Mouse (Mus musculus): ENCODE measurements around the gene Ubxn7. TPM values are rescaled to one million over a fixed set of nuclear protein-coding genes. Genes with fewer than 3 reads are reported as not detected.
A peak's percentile ranks its signal among the peaks of the same experiment; 100 is the strongest.

The Ubxn7 gene
- total RNA-seq, 1 experiment from 2014 or later, result 77.1 TPM

- DNase-seq, result no peak
These were observed 50.8 kb downstream of the Ubxn7 start for GRCm38 (mm10) chr16:32382901-32383300.

- no peak for DNase-seq
These were observed 52.8 kb downstream of the Ubxn7 start for GRCm38 (mm10) chr16:32384885-32385284.

- DNase-seq, result no peak
These were observed 54.8 kb downstream of the Ubxn7 start for GRCm38 (mm10) chr16:32386826-32387225.

GRCm38 (mm10) chr16:32389049-32389448 is 57.0 kb downstream of the Ubxn7 start:
- no peak for DNase-seq

- no peak for DNase-seq
These were observed 57.8 kb downstream of the Ubxn7 start for GRCm38 (mm10) chr16:32389841-32390240.

- DNase-seq, result no peak
These were observed 58.8 kb downstream of the Ubxn7 start for GRCm38 (mm10) chr16:32390882-32391281.

- DNase-seq, result no peak
These were observed 63.9 kb downstream of the Ubxn7 start for GRCm38 (mm10) chr16:32395679-32396540.

- DNase-seq, result no peak
These were observed 64.4 kb downstream of the Ubxn7 start for GRCm38 (mm10) chr16:32396541-32396835.

- DNase-seq, result no peak
These were observed 66.1 kb downstream of the Ubxn7 start for GRCm38 (mm10) chr16:32398206-32398605.

GRCm38 (mm10) chr16:32400267-32400666 is 68.2 kb downstream of the Ubxn7 start, which contains the start of gene Tm4sf19:
Tm4sf19 (plus strand) TSS chr16:32400506.
- DNase-seq, result no peak

- no peak for DNase-seq
These were observed 69.4 kb downstream of the Ubxn7 start for GRCm38 (mm10) chr16:32401335-32401965.

GRCm38 (mm10) chr16:32402818-32403217 is 70.8 kb downstream of the Ubxn7 start:
- no peak for DNase-seq

- DNase-seq, result no peak
These were observed 73.7 kb downstream of the Ubxn7 start for GRCm38 (mm10) chr16:32405716-32406115.

GRCm38 (mm10) chr16:32406671-32407070 is 74.6 kb downstream of the Ubxn7 start:
- no peak for DNase-seq

GRCm38 (mm10) chr16:32407730-32408129 is 75.7 kb downstream of the Ubxn7 start:
- DNase-seq, result no peak

GRCm38 (mm10) chr16:32417457-32417856 is 85.4 kb downstream of the Ubxn7 start:
- DNase-seq, result no peak

- peak; percentile 95 for DNase-seq
These were observed 87.7 kb downstream of the Ubxn7 start, which contains the start of gene Tctex1d2 for GRCm38 (mm10) chr16:32419517-32420483. Tctex1d2 (plus strand) TSS chr16:32419702.

- DNase-seq, result no peak
These were observed 95.4 kb downstream of the Ubxn7 start for GRCm38 (mm10) chr16:32427506-32427905.

GRCm38 (mm10) chr16:32430474-32431046 is 98.5 kb downstream of the Ubxn7 start, which contains the start of gene Pcyt1a:
Pcyt1a (plus strand) TSS chr16:32430921.
- DNase-seq, result peak; percentile 87

GRCm38 (mm10) chr16:32431047-32431591 is 99.1 kb downstream of the Ubxn7 start:
- peak; percentile 23 for DNase-seq

- DNase-seq, result no peak
These were observed 99.9 kb downstream of the Ubxn7 start for GRCm38 (mm10) chr16:32431926-32432325.

- no peak for DNase-seq
These were observed 101.1 kb downstream of the Ubxn7 start for GRCm38 (mm10) chr16:32433138-32433537.
